Mouse (Mus musculus) gastrocnemius, postnatal 36 days (tissue): Measurements from ENCODE around the gene Ssbp3. TPM values are rescaled to one million over a fixed set of nuclear protein-coding genes. Genes with fewer than 3 reads are reported as not detected.

ENCODE experiments used
- DNase-seq, 2 experiments: peaks; one replicate each; pipeline ENCODE4 v3.0.0; 2022
- intact Hi-C: fragments of 180-260 bp; cut with DNase I; formaldehyde crosslinking; loops from one replicate; pipeline ENCODE4 v1.15.1; 2025
- total RNA-seq, 2 experiments: library from RNA; stranded (reverse); gene quantifications; 2 replicates each; pipeline ENCODE4 v1.2.3; 2021

Gene Ssbp3
- total RNA-seq, 2 experiments from 2014 or later = 21.3 to 25.6 TPM

GRCm38 (mm10) chr4:107075456-107075855 is 165.0 kb downstream of the Ssbp3 start:
- intact Hi-C loops = no loop called here

GRCm38 (mm10) chr4:107078894-107079293 is 168.4 kb downstream of the Ssbp3 start:
- no peak for DNase-seq
- intact Hi-C loops = no loop called here

More at GRCm38 (mm10) chr4:107075456-107075855, 165.0 kb downstream of the Ssbp3 start:
- no peak for DNase-seq

GRCm38 (mm10) chr4:107079716-107080115 is 169.2 kb downstream of the Ssbp3 start:
- no peak for DNase-seq
- intact Hi-C loops = no loop called here

- DNase-seq = no peak
- intact Hi-C loops = no loop called here
Measured at GRCm38 (mm10) chr4:107082185-107082584, 171.7 kb downstream of the Ssbp3 start.

GRCm38 (mm10) chr4:107083126-107083525 is 172.6 kb downstream of the Ssbp3 start:
- no peak for DNase-seq
- intact Hi-C loops = no loop called here

- no peak for DNase-seq
- intact Hi-C loops = no loop called here
Measured at GRCm38 (mm10) chr4:107084343-107084742, 173.8 kb downstream of the Ssbp3 start.

- DNase-seq = no peak
- intact Hi-C loops = no loop called here
Measured at GRCm38 (mm10) chr4:107084858-107085257, 174.4 kb downstream of the Ssbp3 start.

- intact Hi-C loops = no loop called here
- DNase-seq = no peak
Measured at GRCm38 (mm10) chr4:107091696-107092095, 181.2 kb downstream of the Ssbp3 start.

- intact Hi-C loops = no loop called here
- no peak for DNase-seq
Measured at GRCm38 (mm10) chr4:107094484-107095187, 184.1 kb downstream of the Ssbp3 start.

GRCm38 (mm10) chr4:107096043-107096442 is 185.5 kb downstream of the Ssbp3 start:
- DNase-seq = no peak
- intact Hi-C loops = no loop called here

- intact Hi-C loops = no loop called here
- DNase-seq = no peak
Measured at GRCm38 (mm10) chr4:107096841-107097373, 186.4 kb downstream of the Ssbp3 start, which contains the start of gene Cdcp2. Cdcp2 (plus strand) TSS chr4:107096891.

GRCm38 (mm10) chr4:107097871-107098270 is 187.4 kb downstream of the Ssbp3 start:
- DNase-seq = no peak
- intact Hi-C loops = no loop called here

GRCm38 (mm10) chr4:107098375-107098774 is 187.9 kb downstream of the Ssbp3 start:
- intact Hi-C loops = no loop called here
- DNase-seq = no peak

GRCm38 (mm10) chr4:107098791-107099525 is 188.5 kb downstream of the Ssbp3 start:
- intact Hi-C loops = no loop called here
- no peak for DNase-seq

Other genes starting within 250 kb of the Ssbp3 start
- gene Ttc4, start 231.8 kb upstream of the Ssbp3 start, total RNA-seq = 10 to 100 TPM; 21.6 to 24.4 TPM
- gene Mroh7, start 179.8 kb upstream of the Ssbp3 start, total RNA-seq = under 1 TPM; 0.47 to 0.64 TPM
- not detected for gene Fam151a, start 176.8 kb upstream of the Ssbp3 start, total RNA-seq
- 1 to 10 TPM; 7.9 to 9.5 TPM for gene Acot11, start 105.7 kb upstream of the Ssbp3 start, total RNA-seq
- gene Mrpl37, start 156.2 kb downstream of the Ssbp3 start, total RNA-seq = 10 to 100 TPM; 89.9 to 90.5 TPM
- 10 to 100 TPM; 15.3 to 17.7 TPM for gene Cyb5rl, start 156.3 kb downstream of the Ssbp3 start, total RNA-seq
- not detected for gene Cdcp2, start 186.2 kb downstream of the Ssbp3 start, total RNA-seq